9 mouse cellular contexts compared by ENCODE assay signal in genomic region chr10:84754851-84755785, GRCm38 (mm10). TPM values are rescaled to one million over a fixed set of nuclear protein-coding genes. Genes with fewer than 3 reads are reported as not detected.
DNase-seq lines count a peak whose midpoint lies in the region; ATAC-seq and TF ChIP-seq lines count a peak whose summit lies in the region.
"Had no signal": no experiment of that assay in that cellular context is flagged by ENCODE, and none has a peak within 500 bp of the region (broad histone marks: within the 10 kb centered on the region; RNA-seq: fewer than 3 reads in every experiment).

No protein-coding gene starts in this region.

- peaks cover 27% of the 10 kb centered on the region for H3K27me3 ChIP-seq in hindbrain, embryonic 11.5 days (ENCODE audit: control insufficient read depth, insufficient read depth, low read length)
- peaks cover 90% of the 10 kb centered on the region for H3K27me3 ChIP-seq in liver, postnatal 0 days (ENCODE audit: insufficient read depth, low read length)
- peaks cover 67% of the 10 kb centered on the region for H3K27me3 ChIP-seq in stomach, embryonic 14.5 days (ENCODE audit: control insufficient read depth, insufficient read depth, low read length)

- peak overlapping the region; percentile 80 for H3K4me2 ChIP-seq in hindbrain, embryonic 11.5 days (replicated peaks; ENCODE audit: low read depth, low read length)
- H3K4me2 ChIP-seq in liver, postnatal 0 days (ENCODE audit: low read depth, low read length), result peak overlapping the region; percentile 49
- peak overlapping the region; percentile 47 for H3K4me2 ChIP-seq in stomach, embryonic 14.5 days (replicated peaks; ENCODE audit: low read depth, low read length)

- peak overlapping the region; percentile 63 for H3K9ac ChIP-seq in hindbrain, embryonic 11.5 days (ENCODE audit: low read depth, low read length)
- no peak overlapping the region for H3K9ac ChIP-seq in liver, postnatal 0 days (replicated peaks)
- H3K9ac ChIP-seq in stomach, embryonic 14.5 days (replicated peaks; ENCODE audit: low read depth, low read length), result no peak overlapping the region

- under 1% methylated on average over 66 of the region's 66 CpGs for WGBS in hindbrain, embryonic 11.5 days
- WGBS in liver, postnatal 0 days (ENCODE audit: insufficient replicate concordance), result 3% methylated on average over 63 of the region's 66 CpGs
- WGBS in stomach, embryonic 14.5 days, result under 1% methylated on average over 66 of the region's 66 CpGs

- peak overlapping the region; percentile 87 for H3K27ac ChIP-seq in hindbrain, embryonic 11.5 days (ENCODE audit: low read depth, low read length)
- H3K27ac ChIP-seq in liver, postnatal 0 days (ENCODE audit: low read depth), result no peak overlapping the region
- no peak overlapping the region for H3K27ac ChIP-seq in stomach, embryonic 14.5 days (ENCODE audit: low read length)

- H3K4me3 ChIP-seq in hindbrain, embryonic 11.5 days (ENCODE audit: low read depth, low read length), result peak overlapping the region; percentile 70
- H3K4me3 ChIP-seq in liver, postnatal 0 days (ENCODE audit: low read depth, low read length), result peak overlapping the region; percentile 24
- peak overlapping the region; percentile 29 for H3K4me3 ChIP-seq in stomach, embryonic 14.5 days (ENCODE audit: low read depth, low read length)

- peak; percentile 80 for ATAC-seq in hindbrain, embryonic 11.5 days (ENCODE audit: low FRiP score)
- no peak for ATAC-seq in liver, postnatal 0 days
- ATAC-seq in stomach, embryonic 14.5 days (ENCODE audit: insufficient number of reproducible peaks, insufficient read depth, low FRiP score, low read depth), result peak; percentile 28

- H3K36me3 ChIP-seq in hindbrain, embryonic 11.5 days (ENCODE audit: control insufficient read depth, insufficient read depth, low read length), result no peaks in the 10 kb centered on the region
- H3K36me3 ChIP-seq in liver, postnatal 0 days (replicated peaks; ENCODE audit: insufficient read depth, low read length), result no peaks in the 10 kb centered on the region
- no peaks in the 10 kb centered on the region for H3K36me3 ChIP-seq in stomach, embryonic 14.5 days (ENCODE audit: control insufficient read depth, insufficient read depth, low read length)

- H3K4me1 ChIP-seq in hindbrain, embryonic 11.5 days (replicated peaks; ENCODE audit: control insufficient read depth, insufficient read depth, low read length), result peaks cover 3% of the 10 kb centered on the region; the same call in 1 of the 2 replicates
- H3K4me1 ChIP-seq in liver, postnatal 0 days (ENCODE audit: insufficient read depth), result peaks cover 18% of the 10 kb centered on the region
- H3K4me1 ChIP-seq in stomach, embryonic 14.5 days (ENCODE audit: control insufficient read depth, insufficient read depth, low read length), result peaks cover 7% of the 10 kb centered on the region; the same call in 1 of the 2 replicates

- TF ChIP-seq EP300 in liver, postnatal 0 days (IDR thresholded peaks at IDR 0.05; ENCODE audit: low read depth), result no peak

- H3K9me3 ChIP-seq in hindbrain, embryonic 11.5 days (ENCODE audit: control insufficient read depth, low read length), result no peaks in the 10 kb centered on the region
- H3K9me3 ChIP-seq in liver, postnatal 0 days (ENCODE audit: low read length), result no peaks in the 10 kb centered on the region
- H3K9me3 ChIP-seq in stomach, embryonic 14.5 days (ENCODE audit: control insufficient read depth, low read depth, low read length), result no peaks in the 10 kb centered on the region

- DNase-seq in adrenal gland, adult 2 months, result peak; percentile 36
- DNase-seq in adrenal gland, adult 8-10 months, result no peak
- DNase-seq in ovary, postnatal 36 days (ENCODE audit: low spot score), result peak; percentile 44
- no peak for DNase-seq in ovary, postnatal 14 days (ENCODE audit: low spot score)
- DNase-seq in hindbrain, embryonic 11.5 days (ENCODE audit: low spot score), result peak; percentile 86
- no peak for DNase-seq in liver, postnatal 0 days
- no peak for DNase-seq in spleen, postnatal 36 days (ENCODE audit: low spot score in 2 of 2)

- TF ChIP-seq CTCF in liver, postnatal 0 days (IDR thresholded peaks at IDR 0.05; ENCODE audit: low read depth), result no peak

RNA-seq across cellular contexts. Expression of gene Rfx4, which starts 0.7 kb away (rescaled TPM):
- under 1 TPM in 1 of 2 experiments, not detected in 1; 0.10 TPM for total RNA-seq in adrenal gland, adult 2 months (2021)
- 0.06 TPM in 1 of 2 replicates, not detected in the other for polyA plus RNA-seq in adrenal gland, adult 2 months (2012; rRNA removed)
- under 1 TPM in 1 of 4 experiments, not detected in 3; 0.07 TPM for total RNA-seq in adrenal gland, adult 8-10 months (2022)
- polyA plus RNA-seq in hindbrain, embryonic 11.5 days (2014; fragmentation: Nextera tagmentation; extraction: Ambion mirVana), result 65.9 and 66.5 TPM in 2 replicates
- polyA plus RNA-seq in liver, postnatal 0 days (2015; fragmentation: Nextera tagmentation; extraction: Ambion mirVana), result not detected in 2 replicates
- not detected in 2 replicates for polyA plus RNA-seq in stomach, embryonic 14.5 days (2014; fragmentation: Nextera tagmentation; extraction: Ambion mirVana)
- polyA plus RNA-seq: liver, embryonic 16.5 days had no signal

Comparison
In these comparisons a context has a peak if more than half of its experiments do, and no peak if none do; other contexts are left out.
1. DNase-seq: peak in adrenal gland, adult 2 months (single experiment), ovary, postnatal 36 days (single experiment) and hindbrain, embryonic 11.5 days (single experiment); none in adrenal gland, adult 8-10 months (single experiment), ovary, postnatal 14 days (single experiment), liver, postnatal 0 days (single experiment) and spleen, postnatal 36 days (0 of 2).
2. RNA of gene Rfx4, which starts 0.7 kb away (polyA plus RNA-seq): 65.9 to 66.5 TPM in hindbrain, embryonic 11.5 days; not detected in liver, postnatal 0 days, 0.06 TPM in adrenal gland, adult 2 months and not detected in stomach, embryonic 14.5 days; every median in the first group is over 10 times any median in the second.
3. Peak in every context shown above with its lines, with median percentiles within 50 percentile points of each other: H3K4me2 ChIP-seq and H3K4me3 ChIP-seq.